Mouse (Mus musculus) layer of hippocampus, postnatal 10 days (tissue): ENCODE measurements around the gene Marc1. TPM values are rescaled to one million over a fixed set of nuclear protein-coding genes. Genes with fewer than 3 reads are reported as not detected.

Experiments used
- DNase-seq, 2 experiments: peaks; one replicate each; pipeline ENCODE4 v3.0.0; 2021; ENCODE audit warnings: low spot score in 2 of 2
- total RNA-seq, 2 experiments: library from RNA; stranded (reverse); gene quantifications; 2 replicates each; pipeline ENCODE4 v1.2.3; 2021

The Marc1 gene
- total RNA-seq, 2 experiments from 2014 or later = not detected

DNA sequence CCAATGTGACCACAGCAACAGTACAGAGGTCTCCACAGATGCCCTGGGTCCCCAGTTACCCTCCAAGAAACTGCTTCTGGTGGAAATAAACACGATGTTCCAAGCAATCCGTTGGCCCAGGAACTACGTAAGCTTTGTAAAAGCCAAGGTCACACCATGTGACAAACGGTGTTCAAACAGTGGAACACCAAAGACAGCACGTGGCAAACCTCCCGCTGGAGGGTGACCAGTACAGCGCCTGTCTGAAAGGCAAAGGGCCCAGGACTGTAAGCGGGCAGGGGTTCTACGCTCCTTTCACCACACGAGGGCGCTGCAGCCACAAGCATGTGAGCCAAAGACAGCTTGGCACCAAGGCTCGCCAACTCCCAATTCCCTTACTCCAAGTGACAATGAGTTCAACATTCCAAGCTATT, 13.3 kb upstream of the Marc1 start:
- DNase-seq = peak; percentile 92 to 94

DNA sequence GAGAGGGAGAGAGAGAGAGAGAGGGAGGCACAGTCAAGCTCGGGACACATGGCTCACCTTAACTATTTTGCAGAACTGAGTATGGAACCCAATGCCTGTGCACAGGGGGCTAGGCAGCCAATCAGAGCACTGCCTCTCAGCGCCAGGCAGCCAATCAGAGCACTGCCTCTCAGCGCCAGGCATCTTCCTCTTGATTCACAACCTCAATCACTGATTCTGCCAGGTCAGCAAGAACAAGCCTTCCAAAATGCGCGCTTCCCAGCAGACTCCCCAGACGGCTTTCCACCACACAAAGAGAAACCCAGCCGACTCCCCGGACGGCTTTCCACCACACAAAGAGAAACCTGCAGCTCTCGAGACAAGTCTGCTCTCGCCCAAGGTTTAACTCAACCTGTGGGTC, 11.6 kb upstream of the Marc1 start:
- DNase-seq = peak; percentile 38 to 53

DNA sequence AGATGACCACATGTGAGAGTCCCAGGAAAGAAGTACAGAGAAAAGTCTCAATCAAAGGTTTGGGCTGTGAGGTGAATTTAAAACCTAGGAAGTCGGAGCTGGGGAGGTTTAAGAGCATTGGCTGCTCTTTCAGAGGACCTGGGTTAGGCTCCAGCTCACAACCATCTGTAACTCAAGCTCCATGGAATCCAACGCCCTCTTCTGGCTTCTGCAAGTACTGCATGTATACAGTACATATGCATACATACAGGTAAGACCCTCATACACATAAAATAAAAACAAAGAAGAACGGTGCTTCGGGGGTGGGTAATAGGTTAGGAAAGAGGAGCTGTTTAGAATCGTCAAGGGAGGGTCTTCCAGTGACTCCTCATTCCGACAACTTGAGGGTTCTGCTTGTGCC, 6.7 kb upstream of the Marc1 start:
- DNase-seq = no peak

DNA sequence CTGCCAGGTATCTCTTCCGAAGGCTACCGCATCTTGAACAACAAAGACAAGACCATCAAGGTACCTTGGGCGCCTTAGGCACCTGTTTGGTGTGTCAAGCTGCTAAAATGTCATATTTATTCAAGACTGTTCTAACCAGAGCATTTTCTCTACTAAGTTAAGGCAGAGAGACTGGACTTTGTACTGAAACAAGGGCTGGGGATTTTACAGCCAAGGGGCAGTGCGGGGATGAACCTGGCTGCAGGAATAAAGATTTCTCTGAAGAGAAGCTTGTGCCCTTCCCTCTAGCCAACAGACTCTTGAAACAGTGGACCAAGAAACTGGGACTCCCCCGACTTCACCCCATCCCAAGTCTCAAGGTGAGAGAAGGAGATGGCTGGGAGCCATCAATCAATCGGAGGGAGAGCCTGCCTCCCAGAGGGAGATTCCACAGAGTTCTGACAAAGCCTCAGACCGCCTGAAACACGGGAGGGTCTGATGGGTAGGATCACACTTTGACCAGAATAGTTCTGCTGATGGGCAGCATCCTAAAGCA, 670 bp upstream of the Marc1 start:
- no peak for DNase-seq

DNA sequence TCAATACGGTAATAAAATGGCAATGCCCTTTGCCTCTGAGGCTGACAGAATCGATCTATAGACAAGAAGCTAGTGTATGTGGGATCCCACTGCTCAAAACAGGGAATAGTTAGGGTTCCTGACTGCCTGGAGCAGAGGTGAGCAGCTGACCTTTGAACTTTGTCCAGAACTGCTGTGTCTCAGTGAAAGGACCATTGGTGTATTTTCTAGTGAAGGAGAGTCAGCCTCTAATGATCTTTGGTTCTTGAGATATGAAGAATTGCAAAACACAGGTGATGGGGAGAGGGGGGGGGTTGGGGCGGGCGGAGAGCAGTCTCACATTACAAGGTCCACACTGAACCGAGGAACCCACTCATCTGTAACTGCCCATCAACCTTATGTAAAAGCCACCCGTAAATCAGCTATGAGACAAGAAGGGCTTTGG, 1.5 kb downstream of the Marc1 start:
- DNase-seq = no peak

DNA sequence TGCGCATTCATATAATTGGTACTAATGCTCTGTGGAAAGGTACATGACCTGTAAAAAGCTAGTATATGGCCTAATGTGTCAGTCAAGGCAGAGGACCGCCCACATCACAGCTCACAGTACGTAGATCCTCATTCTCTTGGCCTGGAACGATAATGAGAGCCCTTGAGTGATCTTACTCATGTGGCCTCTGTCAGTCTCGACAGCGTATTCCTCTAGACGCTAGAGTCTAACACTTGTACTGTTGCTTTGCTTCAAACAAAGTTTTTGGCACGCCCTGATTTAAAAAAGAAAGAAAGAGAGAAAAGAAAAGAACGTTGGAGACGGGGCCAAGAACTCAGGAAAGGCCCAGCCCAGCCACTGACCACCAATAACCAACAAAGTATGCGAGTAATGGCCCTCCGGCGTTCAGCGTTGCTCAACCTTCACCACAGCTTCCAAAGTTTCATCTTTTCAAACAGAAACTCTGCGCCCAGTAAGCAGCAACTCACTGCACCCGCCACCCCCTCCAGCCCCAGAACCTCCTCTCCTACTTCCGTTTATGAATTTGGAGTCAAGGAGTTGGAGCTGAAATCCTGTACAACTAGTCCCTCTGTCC, 2.6 kb downstream of the Marc1 start:
- no peak for DNase-seq

DNA sequence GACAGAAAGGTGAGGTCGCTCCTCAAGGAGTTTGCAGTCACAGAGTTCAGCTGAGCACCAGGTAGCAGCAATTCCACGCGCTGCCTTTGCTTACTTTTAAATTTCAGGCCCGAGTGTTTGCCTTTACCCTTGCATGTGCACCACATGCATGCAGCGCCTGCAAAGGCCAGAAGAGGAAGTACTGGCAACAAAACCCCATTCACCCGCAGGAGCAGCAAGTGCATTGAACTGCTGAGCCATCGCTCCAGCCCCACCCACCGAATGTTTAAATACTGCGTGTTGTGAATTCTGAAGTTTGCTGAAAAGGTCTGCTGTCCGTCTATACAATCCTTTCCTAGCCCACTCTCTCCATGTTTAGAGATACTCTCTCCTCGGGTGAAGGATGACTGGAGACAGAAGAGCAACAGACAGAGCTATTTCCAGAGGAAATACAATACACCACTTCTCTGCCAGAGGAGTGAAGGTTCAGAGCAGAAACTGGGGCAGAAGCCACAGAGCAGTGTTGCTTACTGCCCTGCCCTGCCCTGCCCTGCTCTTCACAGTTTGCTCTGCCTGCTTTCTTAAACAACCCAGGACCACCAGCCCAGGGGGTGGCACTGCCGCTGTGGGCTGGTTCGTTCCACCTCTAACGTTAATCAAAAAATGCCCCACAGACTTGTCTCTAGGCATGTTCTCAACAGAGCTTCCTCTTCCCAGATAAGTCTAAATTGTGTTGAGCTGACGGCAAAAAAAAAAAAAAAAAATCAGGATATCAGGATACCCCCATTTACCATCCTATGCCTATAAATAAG, 3.3 kb downstream of the Marc1 start:
- no peak for DNase-seq

DNA sequence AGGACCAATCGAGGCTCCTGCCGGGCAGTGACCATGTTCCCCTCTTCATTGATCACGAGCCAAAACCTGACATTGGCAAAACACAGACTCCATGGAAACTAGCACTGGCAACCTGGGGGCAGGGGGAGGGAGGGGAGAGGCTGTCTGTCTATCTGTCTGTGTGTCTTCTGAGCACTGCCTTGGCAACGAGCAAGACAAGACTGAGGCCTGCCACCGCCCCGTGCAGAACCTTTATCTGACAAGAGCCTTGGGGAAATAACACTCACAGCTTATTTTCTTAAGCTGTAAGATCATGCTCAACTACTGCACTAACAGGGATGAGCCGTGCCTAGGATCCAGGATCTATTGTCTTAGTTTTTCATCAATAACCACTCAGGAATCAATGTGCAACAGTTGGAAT, 4.0 kb downstream of the Marc1 start:
- DNase-seq = no peak

DNA sequence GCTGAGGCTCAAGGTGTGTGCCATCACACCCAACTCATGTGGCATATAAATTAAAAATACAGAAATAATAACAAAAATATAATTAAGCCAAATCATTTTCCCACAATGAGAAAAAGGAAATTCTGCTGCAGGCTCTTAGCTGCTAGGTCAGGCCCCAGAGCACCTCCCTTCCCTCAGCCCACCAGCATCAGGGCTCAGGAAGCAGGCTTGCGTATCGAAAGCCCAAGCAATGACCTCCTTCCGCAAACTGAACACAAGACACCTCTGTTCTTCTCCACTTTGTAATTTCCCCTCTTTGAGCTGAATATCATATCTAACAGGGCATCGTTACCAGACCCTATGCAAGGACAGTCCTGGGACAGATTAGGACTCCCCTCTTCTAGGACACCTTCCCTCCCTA, 5.4 kb downstream of the Marc1 start:
- no peak for DNase-seq

DNA sequence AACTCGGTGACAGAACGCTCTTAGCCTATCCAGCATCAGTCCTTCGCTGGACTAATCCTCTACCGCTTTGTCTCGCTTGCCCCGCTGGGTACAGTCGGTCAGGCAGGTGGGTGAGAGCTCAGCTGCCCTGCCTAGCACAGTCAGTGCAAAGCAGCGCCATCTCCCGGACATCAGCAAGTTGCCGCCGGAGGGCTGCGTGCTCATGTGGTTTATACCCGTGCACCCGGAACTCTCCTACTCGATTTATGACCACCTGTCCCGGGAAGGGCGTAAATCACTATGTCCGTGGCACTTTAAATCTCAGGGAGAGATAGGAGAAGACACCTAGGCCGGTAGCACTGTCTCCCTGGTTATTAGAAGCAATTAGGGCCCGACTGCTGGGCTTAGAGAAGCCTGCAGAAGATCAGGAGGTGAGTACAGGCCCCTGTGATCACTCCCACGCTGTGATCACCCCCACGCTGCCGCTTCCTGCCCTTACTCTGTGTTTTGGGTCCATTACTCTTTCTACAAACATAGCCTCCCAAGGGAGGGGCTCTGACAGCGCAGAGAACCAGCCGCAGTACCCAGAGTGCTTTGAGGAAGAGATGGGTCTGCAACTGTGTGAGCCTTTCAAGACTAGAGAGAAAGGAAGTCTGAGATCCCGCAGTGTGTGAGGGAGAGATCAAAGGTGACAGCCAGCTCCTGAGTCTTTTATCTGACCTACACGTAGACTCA, 17.8 kb downstream of the Marc1 start:
- peak; percentile 33 to 38 for DNase-seq

DNA sequence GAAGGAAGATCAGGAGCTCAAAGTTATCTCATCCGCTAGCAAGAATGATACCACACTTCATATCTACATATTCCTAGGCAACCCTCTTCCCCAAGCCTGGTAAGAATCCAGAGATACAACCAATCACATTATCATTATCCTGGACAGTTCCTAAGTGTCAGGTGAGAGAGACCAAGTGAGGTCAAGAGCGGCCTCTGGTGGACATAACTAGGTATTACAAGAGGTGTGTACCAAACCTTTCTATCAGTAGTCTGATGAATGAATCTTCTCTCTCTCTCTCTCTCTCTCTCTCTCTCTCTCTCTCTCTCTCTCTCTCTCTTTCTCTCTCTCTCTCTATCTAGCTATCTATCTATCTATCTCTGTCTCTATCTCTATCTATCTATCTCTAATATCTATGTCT, 20.0 kb downstream of the Marc1 start:
- peak; percentile 35 to 55 for DNase-seq

DNA sequence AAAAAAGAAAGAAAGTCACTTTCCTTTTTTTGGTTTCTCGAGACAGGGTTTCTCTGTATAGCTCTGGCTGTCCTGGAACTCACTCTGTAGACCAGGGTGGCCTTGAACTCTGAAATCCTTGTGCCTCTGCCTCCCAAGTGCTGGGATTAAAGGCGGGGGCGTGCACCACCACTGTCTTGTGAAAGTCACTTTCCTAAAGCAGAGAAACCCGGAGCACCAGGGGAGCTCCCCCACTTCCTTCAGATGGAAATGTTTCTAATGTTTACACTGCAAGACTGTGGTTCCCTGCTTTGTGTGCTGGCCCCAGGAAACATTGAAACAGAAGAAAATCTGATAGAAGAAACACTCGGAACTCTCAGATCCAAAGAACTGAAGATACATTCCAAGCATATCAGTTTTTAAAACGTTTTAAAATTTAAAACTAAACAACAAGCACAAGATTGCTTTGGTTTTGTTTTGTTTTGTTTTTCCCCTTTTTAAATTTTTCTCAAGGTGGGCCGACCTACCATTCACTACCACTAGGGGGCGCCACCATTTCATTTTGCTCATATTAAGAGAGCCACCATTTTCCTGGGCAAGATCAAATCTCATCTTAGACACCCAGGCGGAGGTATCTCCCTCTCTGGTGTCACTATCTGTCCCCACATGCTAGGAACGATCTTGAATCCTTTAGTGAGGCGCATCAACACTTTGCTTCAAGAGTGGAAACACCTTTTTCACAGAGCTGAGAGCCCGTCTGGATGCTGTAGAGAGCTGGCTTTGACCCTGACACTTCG, 24.5 kb downstream of the Marc1 start:
- DNase-seq = no peak

DNA sequence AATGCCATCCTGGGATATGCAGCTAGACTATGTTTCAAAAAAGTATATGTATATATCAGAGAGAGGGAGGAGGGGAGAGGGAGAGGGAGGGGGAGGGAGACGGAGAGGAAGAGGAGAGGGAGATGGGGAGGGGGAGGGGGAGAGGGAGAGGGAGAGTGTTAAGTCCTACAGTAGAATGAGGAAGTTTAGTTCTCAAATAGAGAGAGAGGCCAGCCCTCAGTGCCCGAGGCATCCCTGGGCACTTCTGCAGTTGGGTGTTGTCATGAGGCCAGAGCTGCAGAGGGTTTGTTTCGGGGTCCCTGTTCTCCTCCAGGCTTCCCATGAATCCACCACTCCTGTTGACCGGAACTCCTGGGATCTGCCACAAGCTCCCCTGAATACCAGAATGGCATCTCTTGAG, 27.5 kb downstream of the Marc1 start:
- no peak for DNase-seq

DNA sequence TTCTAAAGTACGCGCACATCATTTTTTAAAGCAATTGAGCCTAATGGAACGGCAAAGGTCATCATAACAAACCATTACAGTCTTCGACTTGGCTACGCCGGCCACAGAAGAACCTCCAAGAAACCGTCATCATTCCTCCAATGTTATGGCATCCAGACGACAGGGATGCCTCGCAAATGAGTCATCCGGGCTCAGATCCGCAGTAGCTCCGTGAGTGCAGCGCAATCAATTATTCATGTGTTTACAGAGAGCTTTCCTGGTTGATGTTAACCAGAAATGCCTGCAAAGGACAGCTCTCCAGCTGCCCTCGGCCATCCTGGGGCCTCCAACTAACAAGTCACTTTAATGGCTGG, 29.0 kb downstream of the Marc1 start:
- no peak for DNase-seq

DNA sequence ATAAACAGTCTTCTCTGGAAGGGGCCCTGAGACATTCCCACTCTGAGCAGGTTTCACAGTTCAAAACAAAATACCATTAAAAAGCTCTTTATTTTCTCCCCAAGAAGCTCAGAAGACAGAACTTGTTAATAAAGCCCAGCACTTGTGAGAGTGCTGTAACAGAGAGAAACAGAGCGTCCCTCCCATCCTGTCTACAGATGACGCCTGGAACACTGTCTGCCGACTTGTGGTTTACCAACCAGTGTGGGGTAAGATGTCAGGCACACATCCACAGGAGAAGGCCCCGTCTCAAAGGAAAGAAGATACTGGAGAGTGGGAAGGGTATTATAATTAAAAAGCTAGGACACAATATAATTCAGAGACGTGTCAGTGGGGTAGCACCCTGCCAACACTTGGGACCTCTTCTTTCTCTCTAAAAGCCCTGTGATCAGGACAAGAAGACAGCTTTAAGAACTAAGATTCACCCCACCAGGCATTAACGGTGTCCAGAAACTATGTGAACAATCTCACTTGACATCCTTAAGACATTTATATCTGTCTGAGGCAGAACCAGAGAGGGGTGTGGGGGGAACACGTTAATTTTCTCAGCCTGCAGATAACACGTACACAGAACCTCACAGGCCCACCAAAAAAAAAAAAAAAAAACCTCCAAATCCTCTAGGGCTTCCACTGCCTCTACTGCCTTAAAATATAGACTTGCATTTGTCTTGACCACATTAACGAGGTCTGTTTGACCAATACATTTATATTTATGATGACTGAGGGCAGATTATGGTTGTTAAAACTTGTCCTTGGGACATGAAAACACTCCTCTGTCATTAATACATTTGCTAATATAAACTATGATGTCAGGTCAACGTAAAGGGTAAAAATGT, 29.6 kb downstream of the Marc1 start:
- DNase-seq = no peak

DNA sequence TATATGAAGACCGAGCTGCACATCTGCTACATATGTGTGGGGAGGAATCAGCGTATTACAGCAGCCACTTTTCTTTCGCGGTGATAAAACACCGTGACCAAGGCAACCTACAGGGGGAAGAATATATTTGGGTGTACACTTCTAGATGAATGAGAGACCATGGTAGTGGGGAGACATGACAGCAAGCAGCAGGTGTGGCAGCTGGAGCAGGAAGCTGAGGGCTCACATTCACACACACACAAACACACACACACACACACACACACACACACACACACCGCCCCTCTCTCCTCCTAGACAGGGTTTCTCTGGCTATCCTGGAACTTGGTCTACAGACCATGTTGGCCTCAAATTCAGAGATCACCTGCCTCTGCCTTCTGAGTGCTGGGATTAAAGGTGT, 33.0 kb downstream of the Marc1 start:
- no peak for DNase-seq

DNA sequence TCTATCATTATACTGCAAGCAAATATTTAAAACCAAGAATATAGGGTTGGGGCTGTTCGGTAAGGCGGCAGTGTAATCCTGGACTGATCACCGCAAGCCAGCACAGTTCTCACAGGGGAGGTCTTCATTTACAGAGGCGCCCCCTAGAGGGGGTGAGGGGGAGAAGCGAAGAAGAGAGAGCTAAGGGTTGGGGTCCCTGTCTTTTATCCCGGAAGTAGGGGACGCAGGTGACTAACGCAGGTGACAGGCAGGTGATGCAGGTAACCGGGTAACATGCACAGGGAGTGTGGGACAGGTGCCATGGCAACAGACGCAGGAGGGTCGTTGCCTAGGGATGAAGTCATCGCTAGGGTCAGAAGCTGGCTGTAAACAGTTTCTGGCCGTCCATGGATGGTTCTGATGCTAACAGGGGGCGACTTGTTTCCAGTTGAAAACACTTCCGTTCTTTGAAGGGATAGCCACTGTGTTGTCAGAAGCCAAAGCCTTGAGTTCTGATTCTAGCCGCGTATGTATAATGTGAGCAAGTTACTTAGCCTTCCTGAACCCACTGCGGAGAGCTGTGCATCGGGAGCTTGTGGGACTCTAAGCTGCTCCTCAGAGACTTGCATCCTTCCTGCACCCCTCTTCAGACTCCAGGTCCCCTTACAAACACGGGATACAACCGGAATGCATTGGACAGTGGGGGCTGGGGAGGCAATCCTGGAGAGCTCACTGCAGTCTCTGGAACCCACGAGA, 33.9 kb downstream of the Marc1 start:
- no peak for DNase-seq

DNA sequence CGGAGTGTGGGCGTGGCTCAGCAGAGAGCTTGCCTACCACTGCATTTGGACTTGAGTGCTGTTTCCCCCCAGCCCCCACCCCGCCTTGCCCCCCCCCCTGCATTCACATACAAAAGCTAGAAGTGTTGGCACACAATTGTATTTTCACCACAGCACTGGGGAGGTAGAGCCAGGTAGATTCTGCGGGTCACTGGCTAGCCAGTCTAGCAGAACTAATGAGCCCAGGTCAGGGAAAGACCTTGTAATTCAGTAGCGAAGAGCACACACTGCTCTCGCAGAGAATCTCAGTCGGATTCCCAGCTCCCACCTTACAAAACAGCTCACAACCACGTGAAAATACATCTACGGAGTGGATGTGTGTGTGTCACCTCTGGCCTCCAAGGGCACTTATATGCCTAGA, 35.8 kb downstream of the Marc1 start:
- no peak for DNase-seq

DNA sequence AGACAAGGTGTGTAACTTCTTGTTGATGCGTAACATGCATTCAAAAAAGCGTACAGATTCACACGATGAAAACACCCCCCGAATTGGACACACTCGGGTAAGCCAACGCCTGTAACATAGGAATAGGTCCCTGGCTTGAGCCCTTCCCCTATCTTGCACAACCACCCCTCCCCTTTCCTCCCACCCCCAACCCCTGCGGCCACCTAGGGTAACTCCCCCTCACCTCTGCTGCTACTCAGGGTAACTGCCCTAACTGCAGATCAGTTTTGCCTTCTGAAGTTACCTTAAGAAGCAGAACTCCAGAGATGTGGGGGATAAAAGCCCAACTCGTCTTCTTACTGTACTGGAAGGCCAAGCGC, 39.2 kb downstream of the Marc1 start:
- DNase-seq = no peak
